Mouse (Mus musculus) liver, embryonic 11.5 days (tissue): ENCODE data around the gene Lpp. TPM values are rescaled to one million over a fixed set of nuclear protein-coding genes. Genes with fewer than 3 reads are reported as not detected.

Experiments
- ATAC-seq: fragments of 200-750 bp; cut with Nextera tagmentation; replicated peaks from 2 replicates; pipeline ENCODE4 v1.8.0; 2017; ENCODE audit warnings: moderate number of reproducible peaks, mild to moderate bottlenecking, moderate TSS enrichment, moderate library complexity; ENCODE audit not compliant: low FRiP score
- DNase-seq: peaks from one replicate; pipeline ENCODE4 v3.0.0-alpha.2; 2017; ENCODE audit warnings: low spot score
- H3K27ac ChIP-seq: fragments of 300-500 bp; sonication (generic); 2 replicates; pipeline ENCODE4 v1.5.1; 2014; ENCODE audit warnings: mild to moderate bottlenecking, low read depth, low read length, control low read depth
- H3K27me3 ChIP-seq: fragments of 300-500 bp; sonication (generic); replicated peaks from 2 replicates; pipeline ENCODE4 v1.6.1; 2014; ENCODE audit warnings: low read length, mixed read lengths; ENCODE audit not compliant: control insufficient read depth, insufficient read depth
- H3K36me3 ChIP-seq: fragments of 300-500 bp; sonication (generic); 2 replicates; pipeline ENCODE4 v1.6.1; 2014; ENCODE audit warnings: mild to moderate bottlenecking, low read length, moderate library complexity, mixed read lengths; ENCODE audit not compliant: control insufficient read depth, insufficient read depth
- H3K4me1 ChIP-seq: fragments of 300-500 bp; sonication (generic); replicated peaks from 2 replicates; pipeline ENCODE4 v1.6.1; 2014; ENCODE audit warnings: low read length, mixed read lengths; ENCODE audit not compliant: control insufficient read depth, insufficient read depth
- H3K4me2 ChIP-seq: fragments of 300-500 bp; sonication (generic); 2 replicates; pipeline ENCODE4 v1.6.1; 2014; ENCODE audit warnings: mild to moderate bottlenecking, control low read depth, moderate library complexity
- H3K4me3 ChIP-seq: fragments of 300-500 bp; sonication (generic); 2 replicates; pipeline ENCODE4 v1.5.1; 2014; ENCODE audit warnings: low read depth, low read length, control low read depth
- H3K9ac ChIP-seq: fragments of 300-500 bp; sonication (generic); 2 replicates; pipeline ENCODE4 v1.6.1; 2014; ENCODE audit warnings: low read depth, low read length, control low read depth
- H3K9me3 ChIP-seq: fragments of 300-500 bp; sonication (generic); 2 replicates; pipeline ENCODE4 v1.6.1; 2016; ENCODE audit warnings: low read length, inconsistent platforms, mixed read lengths; ENCODE audit not compliant: control insufficient read depth
- WGBS: fragments of 180-500 bp; shearing (Covaris S2); extraction: QIAGEN DNeasy Blood & Tissue Kit; methylation state at CpG from one replicate; pipeline ENCODE4 v1.1.7; 2014; 5-methylcytosine and 5-hydroxymethylcytosine counted together
- polyA plus RNA-seq: library from polyadenylated mRNA; unstranded; fragments of >200 nt; fragmentation: Nextera tagmentation; extraction: Ambion mirVana; gene quantifications from 2 replicates; pipeline ENCODE4 v1.2.1, GENCODE M21; 2014

Lpp gene
- polyA plus RNA-seq, 1 experiment from 2014 or later: 21.2 TPM

- DNase-seq (no peak), ATAC-seq (no peak)
- Histone ChIP-seq H3K36me3 (no peaks in the 10 kb centered on the region), H3K9me3 (no peaks in the 10 kb centered on the region), H3K4me1 (no peaks in the 10 kb centered on the region), H3K4me2 (no peak overlapping the region), H3K27me3 (no peaks in the 10 kb centered on the region), H3K9ac (no peak overlapping the region), H3K4me3 (no peak overlapping the region), H3K27ac (no peak overlapping the region)
These were observed 285.6 kb downstream of the Lpp start for GRCm38 (mm10) chr16:24678942-24679341.

DNA sequence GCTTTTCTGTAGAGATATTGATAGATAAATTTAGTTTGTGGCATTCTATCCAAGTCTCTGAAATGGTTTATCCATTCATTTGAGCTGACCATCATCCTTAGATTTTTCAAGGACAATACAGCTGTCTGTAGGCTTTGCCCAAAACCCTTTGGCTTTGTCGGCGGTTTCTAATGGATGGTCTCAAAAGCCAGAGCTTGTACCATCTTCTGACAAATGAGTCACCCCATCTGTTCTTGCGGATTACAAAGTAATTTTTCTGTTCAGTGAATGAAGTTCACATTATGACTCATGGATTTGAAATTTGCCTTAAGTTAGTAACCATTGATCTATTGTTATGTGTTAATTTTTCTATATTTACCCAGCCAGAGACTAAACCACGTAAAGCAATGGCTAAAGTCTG lies 301.8 kb downstream of the Lpp start:
- no peaks in the 10 kb centered on the region for H3K36me3 ChIP-seq
- H3K9ac ChIP-seq: no peak overlapping the region
- ATAC-seq: no peak
- no peak overlapping the region for H3K27ac ChIP-seq
- WGBS: 86% methylated on average over 4 of the region's 4 CpGs
- H3K27me3 ChIP-seq: no peaks in the 10 kb centered on the region
- H3K4me2 ChIP-seq: no peak overlapping the region
- no peaks in the 10 kb centered on the region for H3K4me1 ChIP-seq
- no peak overlapping the region for H3K4me3 ChIP-seq
- DNase-seq: no peak
- H3K9me3 ChIP-seq: no peaks in the 10 kb centered on the region

DNA sequence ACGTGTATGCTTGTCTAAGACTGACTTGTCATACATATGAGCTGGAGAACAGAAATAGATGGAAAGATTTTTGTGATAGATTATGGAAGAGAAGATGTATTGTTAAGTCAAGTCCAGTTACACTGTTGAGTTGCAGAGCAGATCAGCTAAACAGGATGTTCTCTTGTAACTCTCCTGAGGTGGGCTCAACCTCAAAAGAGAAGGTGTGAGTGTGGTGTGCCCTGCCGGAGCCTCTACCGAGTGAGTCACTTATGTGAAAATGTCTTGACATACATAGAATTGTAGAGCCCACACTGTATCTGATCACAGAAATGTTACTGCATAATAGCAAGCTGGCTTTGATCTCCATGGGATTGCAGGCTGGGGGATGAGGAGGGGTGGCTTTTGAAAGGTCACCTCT lies 310.9 kb downstream of the Lpp start:
- WGBS: 90% methylated on average over 3 of the region's 3 CpGs
- no peak overlapping the region for H3K4me2 ChIP-seq
- no peak overlapping the region for H3K4me3 ChIP-seq
- no peaks in the 10 kb centered on the region for H3K4me1 ChIP-seq
- H3K9ac ChIP-seq: no peak overlapping the region
- H3K27me3 ChIP-seq: no peaks in the 10 kb centered on the region
- DNase-seq (no peak), ATAC-seq (no peak)
- no peaks in the 10 kb centered on the region for H3K9me3 ChIP-seq
- no peaks in the 10 kb centered on the region for H3K36me3 ChIP-seq
- H3K27ac ChIP-seq: no peak overlapping the region

GRCm38 (mm10) chr16:24723641-24724040 lies 330.3 kb downstream of the Lpp start:
- Histone ChIP-seq H3K9me3 (no peaks in the 10 kb centered on the region), H3K4me2 (no peak overlapping the region), H3K27me3 (no peaks in the 10 kb centered on the region), H3K4me1 (no peaks in the 10 kb centered on the region), H3K36me3 (no peaks in the 10 kb centered on the region), H3K27ac (no peak overlapping the region), H3K9ac (no peak overlapping the region), H3K4me3 (no peak overlapping the region)
- WGBS: 87% methylated on average over 4 of the region's 4 CpGs
- no peak for DNase-seq
- no peak for ATAC-seq

GRCm38 (mm10) chr16:24732751-24733150 lies 339.4 kb downstream of the Lpp start:
- H3K27ac ChIP-seq: no peak overlapping the region
- H3K9ac ChIP-seq: no peak overlapping the region
- no peaks in the 10 kb centered on the region for H3K9me3 ChIP-seq
- H3K27me3 ChIP-seq: no peaks in the 10 kb centered on the region
- H3K4me2 ChIP-seq: no peak overlapping the region
- DNase-seq (no peak), ATAC-seq (no peak)
- H3K36me3 ChIP-seq: no peaks in the 10 kb centered on the region
- WGBS: 67% methylated on average over 1 of the region's 1 CpGs
- H3K4me1 ChIP-seq: no peaks in the 10 kb centered on the region
- no peak overlapping the region for H3K4me3 ChIP-seq

GRCm38 (mm10) chr16:24733321-24733720 lies 340.0 kb downstream of the Lpp start:
- 73% methylated on average over 1 of the region's 1 CpGs for WGBS
- no peak for DNase-seq
- Histone ChIP-seq H3K4me2 (no peak overlapping the region), H3K36me3 (no peaks in the 10 kb centered on the region), H3K4me1 (no peaks in the 10 kb centered on the region), H3K4me3 (no peak overlapping the region), H3K27ac (no peak overlapping the region), H3K9ac (no peak overlapping the region), H3K27me3 (no peaks in the 10 kb centered on the region), H3K9me3 (no peaks in the 10 kb centered on the region)
- ATAC-seq: no peak

DNA sequence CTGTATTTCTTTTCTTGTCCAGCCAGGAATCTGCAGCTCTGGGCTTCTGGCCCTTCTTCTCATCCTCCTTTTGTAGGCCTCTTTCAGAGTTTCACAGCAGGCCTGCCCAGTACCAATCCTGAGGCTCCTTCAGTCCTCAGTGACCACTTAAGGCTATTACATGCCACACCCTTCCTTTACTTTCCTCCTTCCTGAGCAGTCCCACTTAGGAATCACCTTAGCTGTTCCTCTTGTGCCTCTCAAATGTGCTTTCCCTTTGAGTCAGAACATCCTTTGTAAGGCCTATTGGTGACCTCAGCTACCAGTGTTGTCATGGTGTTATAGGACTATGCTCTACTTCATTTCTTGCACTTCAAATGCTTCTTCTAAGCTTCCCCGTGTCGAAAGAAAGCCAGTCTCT lies 342.4 kb downstream of the Lpp start:
- H3K4me1 ChIP-seq: no peaks in the 10 kb centered on the region
- ATAC-seq: no peak
- no peak overlapping the region for H3K4me2 ChIP-seq
- no peaks in the 10 kb centered on the region for H3K36me3 ChIP-seq
- 87% methylated on average over 2 of the region's 2 CpGs for WGBS
- no peak overlapping the region for H3K9ac ChIP-seq
- H3K27me3 ChIP-seq: no peaks in the 10 kb centered on the region
- DNase-seq: no peak
- H3K4me3 ChIP-seq: no peak overlapping the region
- no peaks in the 10 kb centered on the region for H3K9me3 ChIP-seq
- no peak overlapping the region for H3K27ac ChIP-seq

DNA sequence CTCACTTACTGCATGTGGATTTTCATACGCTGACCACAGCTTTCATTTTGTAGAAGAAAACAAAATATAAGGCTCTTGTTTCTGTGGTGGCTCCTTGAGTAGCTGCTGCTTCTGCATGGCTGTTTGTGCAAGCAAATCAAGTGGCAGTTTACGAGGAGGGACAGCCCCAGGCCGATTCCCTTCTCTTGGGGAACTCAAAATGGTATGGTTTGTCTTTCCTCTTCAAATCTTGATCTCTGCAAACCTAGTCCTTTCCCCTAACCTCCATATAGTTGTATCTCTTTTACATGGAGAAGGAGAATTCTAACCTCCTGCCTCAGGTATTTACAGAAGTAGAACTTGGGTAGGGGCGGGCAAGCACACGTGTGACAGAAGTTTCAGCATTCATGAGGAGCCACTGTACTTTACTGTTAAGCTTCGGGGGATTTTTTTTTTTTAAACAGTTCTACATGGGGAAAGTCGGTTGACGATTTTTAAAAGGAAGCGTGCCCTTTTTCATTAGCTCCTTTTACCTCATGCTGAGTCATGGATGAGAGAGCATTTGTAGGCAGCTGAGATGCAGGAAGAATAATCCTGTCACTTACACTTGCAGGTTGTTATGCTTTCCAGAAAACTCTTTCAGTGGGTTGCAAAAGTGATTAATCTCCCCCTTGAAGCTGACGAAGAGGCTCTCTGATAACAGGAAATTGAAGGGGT lies 344.2 kb downstream of the Lpp start:
- Histone ChIP-seq H3K4me2 (no peak overlapping the region), H3K27me3 (no peaks in the 10 kb centered on the region), H3K36me3 (no peaks in the 10 kb centered on the region), H3K27ac (no peak overlapping the region), H3K4me1 (no peaks in the 10 kb centered on the region), H3K9ac (no peak overlapping the region), H3K4me3 (no peak overlapping the region), H3K9me3 (no peaks in the 10 kb centered on the region)
- no peak for ATAC-seq
- 61% methylated on average over 10 of the region's 10 CpGs for WGBS
- DNase-seq: no peak

DNA sequence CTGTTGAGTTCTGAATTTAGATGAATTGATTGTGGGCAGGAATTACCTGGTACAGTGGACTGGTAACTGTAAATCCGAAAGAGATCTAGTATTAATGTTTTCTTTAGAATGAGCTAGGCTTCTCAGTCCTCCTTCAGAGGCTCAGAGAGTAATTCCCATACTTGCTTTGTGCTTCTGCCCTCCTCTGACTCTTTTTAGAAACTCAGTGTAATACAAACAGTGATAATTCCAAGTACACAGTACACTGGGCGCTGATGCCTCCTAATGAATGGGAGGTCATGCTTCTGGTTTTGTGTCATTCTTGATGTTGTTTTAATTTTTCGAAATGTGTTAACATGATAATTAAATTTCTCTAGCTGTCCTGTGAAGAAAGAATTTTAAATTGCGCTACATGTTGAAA lies 347.4 kb downstream of the Lpp start:
- Histone ChIP-seq H3K4me2 (no peak overlapping the region), H3K9me3 (no peaks in the 10 kb centered on the region), H3K9ac (no peak overlapping the region), H3K27me3 (no peaks in the 10 kb centered on the region), H3K4me3 (no peak overlapping the region), H3K4me1 (no peaks in the 10 kb centered on the region), H3K36me3 (no peaks in the 10 kb centered on the region), H3K27ac (no peak overlapping the region)
- no peak for ATAC-seq
- WGBS: 81% methylated on average over 4 of the region's 4 CpGs
- DNase-seq: no peak
